Mouse (Mus musculus) skeletal muscle tissue, adult 2 months (tissue): ENCODE results near the gene Cmtm7.

Source experiments
- DNase-seq: peaks from one replicate; pipeline ENCODE4 v3.0.0-alpha.2; 2012; ENCODE audit warnings: low read depth, low spot score

The Cmtm7 gene

GRCm38 (mm10) chr9:114767030-114767429, 14.6 kb downstream of the Cmtm7 start:
- no peak for DNase-seq

DNA sequence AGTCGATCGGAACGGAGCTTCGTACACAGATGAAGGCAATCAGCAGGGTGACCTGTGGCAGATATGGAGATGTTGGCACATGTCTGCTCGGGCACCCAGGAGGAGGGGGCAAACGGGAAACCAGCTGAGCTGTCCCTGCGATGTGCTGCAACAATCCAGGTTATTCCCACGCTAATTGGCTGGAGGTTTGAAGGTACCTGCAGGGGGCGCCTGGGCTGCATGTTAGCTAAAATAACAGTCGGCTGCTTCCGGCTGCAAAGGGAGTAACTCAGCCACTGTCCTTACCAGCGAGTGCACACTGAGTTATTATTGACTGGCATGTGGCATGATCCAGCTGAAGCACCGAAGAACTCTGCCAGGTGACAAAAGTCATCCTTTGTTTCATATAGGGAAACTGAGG, 18.3 kb downstream of the Cmtm7 start:
- no peak for DNase-seq

- no peak for DNase-seq
These were observed 19.8 kb downstream of the Cmtm7 start for GRCm38 (mm10) chr9:114761848-114762247.

DNA sequence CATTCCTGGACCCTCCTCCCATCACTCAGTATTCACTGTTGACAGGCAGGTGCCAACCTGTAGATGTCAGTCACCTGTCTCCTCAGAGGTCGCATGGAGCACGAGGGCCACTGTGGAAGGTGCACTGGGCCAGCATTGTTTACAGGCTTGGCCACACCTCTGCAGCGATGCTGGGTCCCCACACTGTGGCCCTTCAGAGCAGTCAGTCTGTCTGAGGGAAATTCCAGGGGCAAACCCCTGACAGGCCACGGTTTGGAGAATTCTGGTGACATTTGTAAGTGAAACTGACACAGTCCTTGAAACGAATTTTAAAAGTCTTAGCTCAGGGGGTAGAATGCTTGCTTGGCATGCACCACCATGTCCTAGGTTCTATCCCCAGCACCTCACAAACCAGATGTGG, 21.3 kb downstream of the Cmtm7 start:
- no peak for DNase-seq

GRCm38 (mm10) chr9:114759886-114760285, 21.8 kb downstream of the Cmtm7 start:
- DNase-seq = no peak

DNA sequence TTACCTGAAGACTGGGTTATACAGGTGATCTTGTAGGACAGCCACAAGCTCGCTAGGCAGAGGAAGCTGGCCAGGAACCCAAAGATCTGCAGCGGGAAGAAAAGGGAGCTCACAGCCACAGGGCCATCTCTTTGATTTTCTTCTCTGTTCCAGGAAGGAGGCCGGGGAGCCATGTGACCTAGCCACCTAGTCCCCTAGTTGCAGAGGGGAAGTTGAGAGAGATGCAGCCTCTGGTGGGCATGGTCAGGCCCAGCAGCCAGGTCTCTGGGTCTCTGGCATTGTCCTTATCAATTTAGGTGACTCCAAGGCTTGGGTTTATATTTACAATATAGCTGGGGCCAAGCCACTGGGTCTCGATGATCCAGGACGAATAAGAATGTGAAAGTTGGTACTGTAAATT, 22.9 kb downstream of the Cmtm7 start:
- no peak for DNase-seq

GRCm38 (mm10) chr9:114758272-114758671, 23.4 kb downstream of the Cmtm7 start:
- no peak for DNase-seq

GRCm38 (mm10) chr9:114752863-114753484, 28.7 kb downstream of the Cmtm7 start:
- peak; percentile 90 for DNase-seq

- DNase-seq = no peak
These were observed 29.3 kb downstream of the Cmtm7 start for GRCm38 (mm10) chr9:114752311-114752710.

- no peak for DNase-seq
These were observed 30.1 kb downstream of the Cmtm7 start for GRCm38 (mm10) chr9:114751582-114751981.

GRCm38 (mm10) chr9:114747466-114747865, 34.2 kb downstream of the Cmtm7 start:
- no peak for DNase-seq

DNA sequence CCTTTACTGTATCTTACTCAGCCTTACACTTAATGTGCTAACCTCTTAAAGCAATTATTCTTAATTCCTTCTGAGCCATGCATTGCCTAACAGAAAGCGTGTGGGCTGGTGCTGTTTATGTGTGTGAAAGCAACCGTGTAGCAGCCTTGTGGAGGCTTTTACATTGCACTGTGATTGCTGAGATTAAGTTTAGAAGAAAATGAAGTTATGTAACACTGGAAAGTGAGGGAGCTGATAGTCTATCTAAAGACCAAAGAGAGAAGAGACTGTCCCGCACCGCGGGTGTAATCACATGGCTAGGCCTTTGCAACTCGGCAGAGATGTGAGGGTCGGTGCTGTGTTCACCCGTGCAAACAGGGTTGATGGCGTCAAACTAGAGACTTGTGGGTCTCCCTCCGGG, 34.6 kb downstream of the Cmtm7 start:
- no peak for DNase-seq

DNA sequence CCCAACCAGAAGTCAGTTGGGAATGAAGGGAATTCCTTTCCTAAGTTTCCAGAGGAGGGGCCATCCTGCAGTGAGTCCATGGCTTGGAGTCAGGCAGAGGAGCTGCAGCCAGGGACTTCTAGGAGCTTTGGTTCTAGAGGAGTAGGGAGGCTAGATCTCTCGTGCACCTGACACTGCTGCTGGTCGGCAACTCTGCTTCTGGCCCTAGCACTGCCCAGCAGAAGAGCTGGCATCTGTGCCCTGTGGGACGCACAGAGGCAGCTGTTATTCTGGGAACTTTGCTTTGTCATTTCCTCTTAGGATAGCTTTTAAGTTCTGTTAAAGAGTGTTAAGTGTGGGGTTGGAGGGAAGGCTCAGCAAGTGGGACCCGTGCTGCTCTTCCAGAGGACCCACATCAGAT, 36.0 kb downstream of the Cmtm7 start:
- no peak for DNase-seq

GRCm38 (mm10) chr9:114745163-114745562, 36.5 kb downstream of the Cmtm7 start:
- DNase-seq = no peak

GRCm38 (mm10) chr9:114742731-114743130, 38.9 kb downstream of the Cmtm7 start:
- peak; percentile 59 for DNase-seq

DNA sequence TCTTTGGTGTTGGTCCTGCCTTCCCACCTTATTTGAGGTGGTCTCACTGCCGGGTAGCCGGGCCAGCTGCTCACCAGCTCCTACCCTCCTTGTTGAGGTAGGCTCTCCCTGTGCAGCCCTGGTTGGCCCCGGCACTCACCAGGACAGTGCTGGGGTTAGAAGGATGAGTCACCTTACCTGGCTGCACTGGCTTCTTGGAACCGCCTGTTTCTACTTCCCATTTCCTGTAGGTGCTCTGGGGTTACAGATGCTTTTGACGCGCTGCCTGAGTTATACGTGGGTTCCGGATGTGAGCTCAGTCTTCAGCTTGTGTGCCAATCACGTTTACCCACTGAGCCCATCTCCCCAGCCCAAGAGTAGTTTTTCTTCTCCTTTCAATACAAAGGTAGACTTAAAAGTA, 41.3 kb downstream of the Cmtm7 start:
- no peak for DNase-seq

- DNase-seq = no peak
These were observed 45.2 kb downstream of the Cmtm7 start for GRCm38 (mm10) chr9:114736442-114736841.

DNA sequence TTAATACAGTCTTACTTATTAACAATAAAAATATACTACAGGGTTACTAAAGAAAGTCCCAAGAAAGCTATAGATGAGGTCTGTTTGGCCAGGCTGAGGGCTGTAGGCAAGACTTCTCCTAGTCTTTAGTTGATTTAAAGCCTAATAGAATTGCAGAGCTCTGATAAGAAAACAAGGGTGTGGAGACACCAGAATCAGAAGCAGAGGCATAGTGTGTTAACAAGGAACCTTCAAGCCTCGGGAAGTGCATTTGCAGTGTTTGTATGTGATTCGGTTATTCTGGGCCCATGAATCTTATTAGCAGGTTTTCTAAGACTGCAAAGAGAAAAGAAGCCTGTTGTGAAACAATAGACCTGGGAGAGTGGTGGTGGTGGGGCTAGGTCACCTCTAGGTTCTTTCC, 48.4 kb downstream of the Cmtm7 start:
- no peak for DNase-seq

GRCm38 (mm10) chr9:114731871-114732682, 49.6 kb downstream of the Cmtm7 start:
- no peak for DNase-seq

- DNase-seq = peak; percentile 94
These were observed 50.5 kb downstream of the Cmtm7 start, which contains the start of gene Cmtm6 for GRCm38 (mm10) chr9:114731011-114731755. TSS of gene Cmtm6 (plus strand) at chr9:114731116.

DNA sequence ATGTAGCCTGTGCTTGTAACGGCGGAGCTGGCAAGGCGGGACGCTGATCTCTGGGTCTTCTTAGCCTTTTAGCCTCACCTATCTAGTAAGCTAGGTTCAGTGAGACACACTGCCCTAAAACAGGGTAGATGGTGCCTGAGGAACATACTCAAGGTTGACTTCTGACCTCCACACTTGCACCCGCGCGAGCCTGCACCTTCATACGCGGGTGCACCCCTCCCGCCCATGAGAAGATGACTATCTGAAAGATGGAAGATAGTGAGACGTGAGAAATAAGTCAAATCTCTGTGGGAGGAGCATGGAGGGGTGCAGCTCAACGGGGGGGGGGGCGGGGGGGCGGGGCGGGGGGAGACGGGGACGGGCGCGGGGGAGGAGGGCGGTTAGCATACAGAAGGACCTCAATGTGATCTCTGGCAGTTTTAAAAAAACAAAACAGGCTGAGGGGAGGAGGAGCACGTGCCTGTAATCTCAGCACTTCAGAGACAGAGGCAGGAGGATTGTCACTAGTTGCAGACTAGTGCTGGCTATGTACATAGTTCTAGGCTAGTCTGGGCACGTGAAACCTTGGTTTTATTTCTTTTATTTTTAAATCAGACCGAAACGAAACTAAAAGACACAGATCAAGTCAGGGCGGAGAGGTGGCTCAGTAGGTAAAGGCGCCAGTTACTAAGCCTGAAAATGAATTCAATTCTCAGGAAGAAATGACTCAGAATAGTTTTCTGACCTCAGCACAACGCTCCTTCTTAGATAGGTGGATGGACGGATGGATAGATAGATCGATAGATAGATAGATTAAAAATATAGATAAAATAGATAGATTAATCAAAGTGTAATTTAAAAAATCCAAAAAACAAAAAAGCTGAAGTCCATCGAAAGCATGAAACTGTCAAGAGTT, 51.5 kb downstream of the Cmtm7 start:
- DNase-seq = no peak
